Mouse (Mus musculus) forebrain, embryonic 13.5 days (tissue): Measurements from ENCODE around the gene Gm10031. TPM values are rescaled to one million over a fixed set of nuclear protein-coding genes. Genes with fewer than 3 reads are reported as not detected.
"Not testable (repeated sequence)": the region's sequence is repeated elsewhere in the genome, so short reads cannot be mapped to it uniquely, and the experiment has no call there.

Experiments
- ATAC-seq: fragments of 200-750 bp; cut with Nextera tagmentation; 2 replicates; pipeline ENCODE4 v1.8.0; 2017
- H3K27ac ChIP-seq: fragments of 300-500 bp; sonication (generic); 2 replicates; pipeline ENCODE4 v1.5.1; 2015; ENCODE audit warnings: inconsistent platforms, mild to moderate bottlenecking, moderate library complexity
- H3K27me3 ChIP-seq: fragments of 300-500 bp; sonication (generic); 2 replicates; pipeline ENCODE4 v1.6.1; 2015; ENCODE audit warnings: mild to moderate bottlenecking, inconsistent platforms
- H3K36me3 ChIP-seq: fragments of 300-500 bp; sonication (generic); 2 replicates; pipeline ENCODE4 v1.6.1; 2015; ENCODE audit warnings: mild to moderate bottlenecking, inconsistent platforms; ENCODE audit not compliant: poor library complexity, severe bottlenecking
- H3K4me1 ChIP-seq: fragments of 300-500 bp; sonication (generic); 2 replicates; pipeline ENCODE4 v1.6.1; 2015; ENCODE audit warnings: inconsistent platforms
- H3K4me2 ChIP-seq: fragments of 300-500 bp; sonication (generic); 2 replicates; pipeline ENCODE4 v1.6.1; 2015; ENCODE audit warnings: inconsistent platforms, mild to moderate bottlenecking, moderate library complexity
- H3K4me3 ChIP-seq: fragments of 300-500 bp; sonication (generic); 2 replicates; pipeline ENCODE4 v1.5.1; 2015; ENCODE audit warnings: mild to moderate bottlenecking, inconsistent platforms
- H3K9ac ChIP-seq: fragments of 300-500 bp; sonication (generic); 2 replicates; pipeline ENCODE4 v1.6.1; 2015; ENCODE audit warnings: mild to moderate bottlenecking, inconsistent platforms
- H3K9me3 ChIP-seq: fragments of 300-500 bp; sonication (generic); replicated peaks from 2 replicates; pipeline ENCODE4 v1.6.1; 2016; ENCODE audit warnings: inconsistent platforms
- WGBS: fragments of 180-500 bp; shearing (Covaris S2); methylation state at CpG from one replicate; pipeline ENCODE4 v1.1.7; 2015; 5-methylcytosine and 5-hydroxymethylcytosine counted together
- polyA plus RNA-seq: library from polyadenylated mRNA; unstranded; fragments of >200 nt; fragmentation: Nextera tagmentation; extraction: Ambion mirVana; gene quantifications from 2 replicates; pipeline ENCODE4 v1.2.1, GENCODE M21; 2015

Gene Gm10031
- 0.71 and 0.75 TPM in 2 replicates for polyA plus RNA-seq

DNA sequence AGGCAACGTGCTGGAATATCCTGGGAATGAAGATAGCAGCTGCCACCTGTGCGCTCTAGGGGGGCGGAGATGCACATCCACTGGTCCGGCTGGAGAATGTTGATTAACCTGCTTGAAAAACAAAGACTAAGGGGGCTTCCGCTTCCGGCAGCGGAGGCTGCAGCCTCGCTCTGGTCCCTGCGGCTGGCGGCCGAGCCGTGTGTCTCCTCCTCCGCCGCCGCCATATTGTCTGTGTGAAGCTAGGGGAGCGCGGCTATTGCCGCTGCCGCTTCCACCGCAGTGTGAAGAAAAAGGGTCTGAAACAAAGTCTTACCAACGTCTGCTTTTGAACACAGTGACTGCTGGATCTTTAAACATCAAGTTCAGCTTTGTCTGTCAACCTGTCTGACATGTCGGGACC is at the start of gene Gm10031:
Gm10031 (plus strand) TSS at position 171 of the 400 bp plus-strand sequence.
- H3K27ac ChIP-seq, H3K36me3 ChIP-seq, H3K4me2 ChIP-seq, H3K9ac ChIP-seq, H3K4me1 ChIP-seq, H3K27me3 ChIP-seq, H3K9me3 ChIP-seq, H3K4me3 ChIP-seq: not testable (repeated sequence)
- peak; percentile 87 for ATAC-seq
- WGBS, result 94% methylated on average over 22 of the region's 22 CpGs

GRCm38 (mm10) chr1:156474854-156475253 is 49.0 kb upstream of the Gm10031 start:
- H3K9ac ChIP-seq, result no peak overlapping the region
- no peak overlapping the region for H3K4me3 ChIP-seq
- no peak overlapping the region for H3K4me2 ChIP-seq
- H3K9me3 ChIP-seq, result no peaks in the 10 kb centered on the region
- H3K4me1 ChIP-seq, result peaks cover 7% of the 10 kb centered on the region; the same call in 1 of the 2 replicates
- no peaks in the 10 kb centered on the region for H3K36me3 ChIP-seq
- H3K27me3 ChIP-seq, result no peaks in the 10 kb centered on the region
- no peak overlapping the region for H3K27ac ChIP-seq
- WGBS, result 15% methylated on average over 3 of the region's 3 CpGs
- no peak for ATAC-seq

- no peak for ATAC-seq
- Histone ChIP-seq H3K4me1 (peaks cover 7% of the 10 kb centered on the region; the same call in 1 of the 2 replicates), H3K9ac (no peak overlapping the region), H3K9me3 (no peaks in the 10 kb centered on the region), H3K36me3 (no peaks in the 10 kb centered on the region), H3K27me3 (no peaks in the 10 kb centered on the region), H3K27ac (no peak overlapping the region), H3K4me3 (no peak overlapping the region), H3K4me2 (no peak overlapping the region)
- WGBS, result 29% methylated on average over 2 of the region's 2 CpGs
Measured at GRCm38 (mm10) chr1:156476016-156476415, 47.8 kb upstream of the Gm10031 start.

GRCm38 (mm10) chr1:156476535-156476934 is 47.3 kb upstream of the Gm10031 start:
- Histone ChIP-seq H3K9ac (no peak overlapping the region), H3K4me3 (no peak overlapping the region), H3K36me3 (no peaks in the 10 kb centered on the region), H3K4me1 (peaks cover 7% of the 10 kb centered on the region; the same call in 1 of the 2 replicates), H3K27me3 (no peaks in the 10 kb centered on the region), H3K9me3 (no peaks in the 10 kb centered on the region), H3K27ac (no peak overlapping the region), H3K4me2 (no peak overlapping the region)
- WGBS, result 26% methylated on average over 7 of the region's 7 CpGs
- no peak for ATAC-seq

DNA sequence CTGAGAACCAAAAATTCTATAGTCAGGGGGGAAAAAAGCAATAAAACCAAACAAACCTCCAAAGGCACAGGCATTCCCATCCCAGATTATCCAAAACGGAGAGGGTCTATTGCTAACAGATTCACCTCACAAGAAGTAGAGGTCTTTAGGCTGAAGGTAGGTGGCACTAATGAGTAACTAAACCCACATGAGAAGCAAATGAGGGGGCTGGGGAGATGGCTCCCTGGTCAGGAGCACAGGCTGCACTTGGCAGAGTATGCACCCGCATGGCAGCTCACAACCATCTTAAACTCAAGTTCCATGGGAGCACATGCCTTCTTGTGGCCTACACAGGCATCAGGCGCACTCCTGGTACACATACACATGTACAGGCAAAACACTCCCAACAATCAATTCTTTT is 42.0 kb upstream of the Gm10031 start:
- no peak overlapping the region for H3K4me3 ChIP-seq
- no peaks in the 10 kb centered on the region for H3K36me3 ChIP-seq
- WGBS, result 84% methylated on average over 3 of the region's 3 CpGs
- H3K9me3 ChIP-seq, result no peaks in the 10 kb centered on the region
- H3K27ac ChIP-seq, result no peak overlapping the region
- no peak overlapping the region for H3K4me2 ChIP-seq
- ATAC-seq, result no peak
- H3K9ac ChIP-seq, result no peak overlapping the region
- H3K27me3 ChIP-seq, result no peaks in the 10 kb centered on the region
- H3K4me1 ChIP-seq, result no peaks in the 10 kb centered on the region

DNA sequence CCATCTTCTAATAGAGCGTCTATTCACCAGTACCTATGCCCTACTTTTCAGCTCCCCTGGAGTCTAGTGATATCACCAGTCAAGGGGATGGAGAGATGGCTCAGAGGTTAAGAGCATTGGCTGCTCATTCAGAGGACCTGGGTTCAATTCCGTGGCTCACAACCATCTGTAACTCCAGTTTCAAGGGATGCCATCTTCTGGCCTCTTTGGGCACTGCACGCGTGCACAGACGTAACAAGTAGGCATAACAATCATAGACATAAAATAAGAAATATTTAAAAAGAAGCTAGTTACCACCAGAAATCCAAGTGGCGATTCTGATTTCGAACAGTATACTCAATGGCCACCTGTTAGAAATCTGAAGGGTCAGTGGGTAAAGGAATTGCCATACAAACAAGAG is 36.3 kb upstream of the Gm10031 start:
- H3K27me3 ChIP-seq, result no peaks in the 10 kb centered on the region
- H3K4me3 ChIP-seq, result no peak overlapping the region
- no peak for ATAC-seq
- no peaks in the 10 kb centered on the region for H3K4me1 ChIP-seq
- no peaks in the 10 kb centered on the region for H3K9me3 ChIP-seq
- no peak overlapping the region for H3K4me2 ChIP-seq
- H3K36me3 ChIP-seq, result no peaks in the 10 kb centered on the region
- 97% methylated on average over 7 of the region's 7 CpGs for WGBS
- no peak overlapping the region for H3K9ac ChIP-seq
- H3K27ac ChIP-seq, result no peak overlapping the region

DNA sequence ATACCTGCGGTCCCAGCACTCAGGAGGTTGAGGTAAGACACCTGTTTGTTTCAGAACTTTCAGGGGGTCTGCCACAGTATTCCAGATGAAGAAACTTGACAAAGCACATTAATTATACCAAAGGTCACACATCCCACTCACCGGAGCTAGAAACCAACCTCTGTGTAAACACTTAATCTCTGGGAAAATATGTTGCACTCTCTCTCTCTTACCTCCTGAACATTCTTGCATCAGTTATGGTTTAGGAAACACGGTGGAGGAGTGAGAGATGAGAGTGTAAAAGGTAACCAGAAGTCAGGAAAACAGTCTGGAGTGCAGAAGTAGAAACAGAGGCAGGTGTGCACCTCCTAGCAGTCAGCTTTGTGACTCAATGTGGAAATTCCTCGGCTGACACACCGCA is 35.8 kb upstream of the Gm10031 start:
- Histone ChIP-seq H3K27me3 (no peaks in the 10 kb centered on the region), H3K4me3 (no peak overlapping the region), H3K9ac (no peak overlapping the region), H3K36me3 (no peaks in the 10 kb centered on the region), H3K4me2 (no peak overlapping the region), H3K9me3 (no peaks in the 10 kb centered on the region), H3K27ac (no peak overlapping the region), H3K4me1 (no peaks in the 10 kb centered on the region)
- 93% methylated on average over 5 of the region's 5 CpGs for WGBS
- ATAC-seq, result no peak

DNA sequence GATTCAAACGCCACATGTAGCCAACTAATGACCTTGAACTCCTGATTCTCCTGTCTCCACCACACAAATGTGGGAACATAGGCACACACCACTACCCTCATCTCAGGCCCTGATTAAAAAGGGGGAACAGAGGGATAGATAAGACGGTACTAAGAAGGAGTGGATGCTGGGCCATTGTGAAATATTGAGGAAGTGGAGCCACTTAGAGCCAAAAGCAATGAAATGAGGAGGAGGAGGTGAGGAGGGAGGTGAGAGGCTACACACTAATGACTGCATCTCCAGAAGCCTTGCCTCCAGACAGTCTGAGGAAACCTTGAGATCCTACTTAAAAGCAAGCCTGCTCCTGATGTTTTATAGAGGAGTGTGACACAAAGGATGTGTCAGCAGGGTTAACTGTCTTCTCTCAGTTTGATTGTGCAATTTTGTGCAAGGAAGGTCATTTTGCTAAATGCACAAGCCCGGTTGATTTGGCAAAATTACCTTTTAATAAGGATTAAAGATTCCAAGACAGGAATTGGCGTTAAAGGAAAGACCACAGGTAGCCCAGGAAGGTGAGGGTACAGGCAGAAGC is 32.5 kb upstream of the Gm10031 start:
- Histone ChIP-seq H3K27me3 (no peaks in the 10 kb centered on the region), H3K4me2 (no peak overlapping the region), H3K9me3 (no peaks in the 10 kb centered on the region), H3K9ac (no peak overlapping the region), H3K4me3 (no peak overlapping the region), H3K36me3 (no peaks in the 10 kb centered on the region), H3K4me1 (no peaks in the 10 kb centered on the region), H3K27ac (no peak overlapping the region)
- 81% methylated on average over 4 of the region's 4 CpGs for WGBS
- ATAC-seq, result no peak

GRCm38 (mm10) chr1:156495025-156495424 is 28.8 kb upstream of the Gm10031 start:
- Histone ChIP-seq H3K9me3 (no peaks in the 10 kb centered on the region), H3K27me3 (no peaks in the 10 kb centered on the region), H3K9ac (no peak overlapping the region), H3K4me1 (no peaks in the 10 kb centered on the region), H3K4me3 (no peak overlapping the region), H3K27ac (no peak overlapping the region), H3K36me3 (no peaks in the 10 kb centered on the region), H3K4me2 (no peak overlapping the region)
- no peak for ATAC-seq
- WGBS, result 91% methylated on average over 8 of the region's 8 CpGs

GRCm38 (mm10) chr1:156496910-156497309 is 26.9 kb upstream of the Gm10031 start:
- Histone ChIP-seq H3K27ac (no peak overlapping the region), H3K27me3 (no peaks in the 10 kb centered on the region), H3K36me3 (no peaks in the 10 kb centered on the region), H3K4me2 (no peak overlapping the region), H3K9me3 (no peaks in the 10 kb centered on the region), H3K4me1 (no peaks in the 10 kb centered on the region), H3K4me3 (no peak overlapping the region), H3K9ac (no peak overlapping the region)
- no peak for ATAC-seq
- 89% methylated on average over 5 of the region's 5 CpGs for WGBS

- H3K27ac ChIP-seq, result no peak overlapping the region
- H3K4me3 ChIP-seq, result no peak overlapping the region
- no peak overlapping the region for H3K4me2 ChIP-seq
- H3K27me3 ChIP-seq, result no peaks in the 10 kb centered on the region
- no peaks in the 10 kb centered on the region for H3K36me3 ChIP-seq
- H3K4me1 ChIP-seq, result no peaks in the 10 kb centered on the region
- no peaks in the 10 kb centered on the region for H3K9me3 ChIP-seq
- WGBS, result 77% methylated on average over 5 of the region's 5 CpGs
- H3K9ac ChIP-seq, result no peak overlapping the region
- ATAC-seq, result no peak
Measured at GRCm38 (mm10) chr1:156504945-156505523, 18.8 kb upstream of the Gm10031 start.

DNA sequence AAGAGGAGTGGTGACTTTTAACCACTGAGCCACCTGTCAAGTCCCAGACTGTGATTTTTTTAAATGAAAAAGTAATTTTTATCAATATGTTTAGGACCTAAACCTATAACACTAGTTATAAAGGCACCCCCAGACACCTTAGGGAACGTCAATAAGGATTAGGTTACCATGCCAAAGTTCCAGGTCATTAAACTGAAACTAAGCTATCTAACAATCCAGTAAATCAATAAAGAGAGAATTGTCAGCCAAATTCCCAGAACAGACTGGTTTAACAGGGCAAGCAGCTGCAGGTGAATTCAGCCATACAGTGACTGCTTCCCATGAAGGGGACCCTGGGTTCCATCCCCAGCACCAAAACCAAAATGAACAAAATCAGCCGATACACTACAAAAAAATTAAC is 17.9 kb upstream of the Gm10031 start:
- H3K4me1 ChIP-seq, result no peaks in the 10 kb centered on the region
- H3K4me2 ChIP-seq, result no peak overlapping the region
- no peaks in the 10 kb centered on the region for H3K9me3 ChIP-seq
- H3K27me3 ChIP-seq, result no peaks in the 10 kb centered on the region
- no peaks in the 10 kb centered on the region for H3K36me3 ChIP-seq
- no peak overlapping the region for H3K9ac ChIP-seq
- ATAC-seq, result no peak
- no peak overlapping the region for H3K4me3 ChIP-seq
- H3K27ac ChIP-seq, result no peak overlapping the region
- 79% methylated on average over 2 of the region's 2 CpGs for WGBS

GRCm38 (mm10) chr1:156507753-156508152 is 16.1 kb upstream of the Gm10031 start:
- ATAC-seq, result no peak

More at GRCm38 (mm10) chr1:156507753-156508152, 16.1 kb upstream of the Gm10031 start:
- H3K4me3 ChIP-seq, result no peak overlapping the region
- no peak overlapping the region for H3K9ac ChIP-seq
- no peaks in the 10 kb centered on the region for H3K27me3 ChIP-seq
- H3K9me3 ChIP-seq, result no peaks in the 10 kb centered on the region
- H3K4me2 ChIP-seq, result no peak overlapping the region
- H3K36me3 ChIP-seq, result no peaks in the 10 kb centered on the region
- no peak overlapping the region for H3K27ac ChIP-seq
- H3K4me1 ChIP-seq, result no peaks in the 10 kb centered on the region
- 89% methylated on average over 3 of the region's 3 CpGs for WGBS
